Mouse (Mus musculus) bone marrow, adult 2 months (tissue): ENCODE measurements around the gene Pik3r3. TPM values are rescaled to one million over a fixed set of nuclear protein-coding genes. Genes with fewer than 3 reads are reported as not detected.
A peak's percentile ranks its signal among the peaks of the same experiment; 100 is the strongest.

Source experiments
- H3K27ac ChIP-seq: fragments of 200-500 bp; 2 replicates; pipeline ENCODE4 v1.5.1; 2012; ENCODE audit warnings: low read depth, mild to moderate bottlenecking, control low read depth, inconsistent platforms, low read length; ENCODE audit not compliant: control insufficient read depth, poor library complexity, insufficient read depth
- H3K4me1 ChIP-seq: fragments of 200-500 bp; 2 replicates; pipeline ENCODE4 v1.6.1; 2011; ENCODE audit warnings: low read length; ENCODE audit not compliant: control insufficient read depth, insufficient read depth
- H3K4me3 ChIP-seq: fragments of 200-500 bp; replicated peaks from 2 replicates; pipeline ENCODE3; 2011; ENCODE audit warnings: mild to moderate bottlenecking, low read depth, low read length, control low read depth; ENCODE audit not compliant: control insufficient read depth
- CTCF ChIP-seq: fragments of 200-500 bp; IDR thresholded peaks from 2 replicates; pipeline ENCODE4 v1.5.1; 2011; ENCODE audit warnings: low read length, control low read depth; ENCODE audit not compliant: control insufficient read depth, insufficient read depth
- POLR2A ChIP-seq: fragments of 200-500 bp; IDR thresholded peaks from 2 replicates; pipeline ENCODE4 v1.6.1; 2011; ENCODE audit warnings: low read depth, mild to moderate bottlenecking, control low read depth, low read length, borderline replicate concordance; ENCODE audit not compliant: control insufficient read depth
- WGBS: fragments of 180-500 bp; shearing (Covaris S2); methylation state at CpG from one replicate; pipeline ENCODE4 v1.1.7; 2018; 5-methylcytosine and 5-hydroxymethylcytosine counted together
- polyA plus RNA-seq: library from polyadenylated mRNA; stranded (reverse); fragments of >200 nt; gene quantifications from 2 replicates; pipeline ENCODE4 v1.2.4, GENCODE M21; 2011; ENCODE audit warnings: low replicate concordance; ENCODE audit not compliant: missing spikeins, insufficient read depth, insufficient read length

Pik3r3 gene
- 0.56 and 0.95 TPM in 2 replicates for polyA plus RNA-seq

GRCm38 (mm10) chr4:116221140-116221851, at the start of gene Pik3r3:
Gene Pik3r3, plus strand, starts transcription at chr4:116221618.
- peak within 1 kb of the TSS; percentile 94 for H3K27ac ChIP-seq
- H3K4me1 ChIP-seq = no peaks in the 10 kb centered on the region
- TF ChIP-seq CTCF (no peak), POLR2A (peak; percentile 99)
- H3K4me3 ChIP-seq = peak within 1 kb of the TSS; percentile 91
- under 1% methylated on average over 53 of the region's 53 CpGs for WGBS

- Histone ChIP-seq H3K4me3 (no peak within 1 kb of the TSS), H3K4me1 (peaks cover 5% of the 10 kb centered on the region), H3K27ac (no peak within 1 kb of the TSS)
- 79% methylated on average over 6 of the region's 6 CpGs for WGBS
- TF ChIP-seq CTCF = no peak
- TF ChIP-seq POLR2A = no peak
These were observed 48.3 kb upstream of the Pik3r3 start, which contains the start of the genes 1700042G07Rik and Gm49337 for GRCm38 (mm10) chr4:116173072-116173471. Gene 1700042G07Rik, plus strand, starts transcription at chr4:116173372. Gene Gm49337, plus strand, starts transcription at chr4:116173384.

DNA sequence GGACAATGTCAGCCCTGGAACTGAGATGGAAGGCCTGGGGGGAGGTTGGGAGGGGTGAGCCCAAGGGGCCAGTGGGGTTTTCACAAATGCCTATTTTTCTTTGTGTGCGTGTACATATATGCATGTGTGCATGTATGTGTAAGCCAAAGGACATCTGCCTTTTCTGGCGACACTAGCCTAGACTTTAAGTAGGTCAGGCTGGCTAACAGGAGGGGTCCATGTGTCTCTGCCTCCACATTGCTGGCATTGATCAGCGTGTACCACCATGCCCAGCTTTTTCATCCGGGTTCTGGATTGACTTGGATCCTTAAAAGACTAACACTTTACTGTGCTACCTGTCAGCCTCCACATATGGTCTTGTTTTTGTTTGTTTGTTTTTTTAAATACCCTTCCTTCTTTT, 47.7 kb upstream of the Pik3r3 start:
- H3K27ac ChIP-seq = no peak overlapping the region
- no peak overlapping the region for H3K4me3 ChIP-seq
- TF ChIP-seq CTCF = no peak
- no peak for TF ChIP-seq POLR2A
- WGBS = 83% methylated on average over 4 of the region's 4 CpGs
- H3K4me1 ChIP-seq = peaks cover 3% of the 10 kb centered on the region

DNA sequence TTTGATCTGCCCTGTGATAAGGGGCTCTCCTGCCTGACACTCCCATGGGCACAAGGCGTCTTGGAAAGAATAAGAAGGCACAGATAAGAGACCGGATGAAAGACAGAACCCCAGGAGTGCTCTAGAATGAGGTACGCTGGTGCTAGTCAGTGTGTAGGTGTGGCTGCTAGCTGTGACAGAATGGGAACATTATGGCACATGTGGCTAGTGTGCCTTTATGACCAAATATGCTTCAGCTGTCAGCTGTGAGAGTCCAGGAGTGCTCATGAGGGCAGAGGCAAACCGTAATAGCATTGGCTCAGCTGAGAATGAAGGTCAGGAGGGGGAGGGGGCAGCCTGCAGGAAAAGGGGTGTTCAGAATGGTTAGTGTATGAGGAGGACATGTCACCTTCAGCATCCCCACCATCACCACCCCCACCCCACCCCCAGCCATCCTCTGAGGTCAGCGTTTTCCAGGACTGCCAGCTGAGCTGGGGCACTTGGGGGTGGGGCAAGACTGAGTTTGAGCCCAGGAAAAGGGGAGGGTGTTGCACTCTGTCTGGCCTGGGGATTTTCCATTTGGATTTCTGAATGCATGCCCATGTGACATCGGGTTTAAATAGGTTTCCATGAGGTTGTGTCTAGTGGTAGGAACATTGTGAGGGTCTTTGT, 46.8 kb upstream of the Pik3r3 start:
- H3K4me1 ChIP-seq = peaks cover 3% of the 10 kb centered on the region
- no peak overlapping the region for H3K27ac ChIP-seq
- TF ChIP-seq POLR2A (no peak), CTCF (no peak)
- 70% methylated on average over 6 of the region's 6 CpGs for WGBS
- H3K4me3 ChIP-seq = no peak overlapping the region

- peaks cover 3% of the 10 kb centered on the region for H3K4me1 ChIP-seq
- TF ChIP-seq CTCF (no peak), POLR2A (no peak)
- no peak overlapping the region for H3K4me3 ChIP-seq
- H3K27ac ChIP-seq = no peak overlapping the region
These were observed 46.3 kb upstream of the Pik3r3 start for GRCm38 (mm10) chr4:116175136-116175535.

DNA sequence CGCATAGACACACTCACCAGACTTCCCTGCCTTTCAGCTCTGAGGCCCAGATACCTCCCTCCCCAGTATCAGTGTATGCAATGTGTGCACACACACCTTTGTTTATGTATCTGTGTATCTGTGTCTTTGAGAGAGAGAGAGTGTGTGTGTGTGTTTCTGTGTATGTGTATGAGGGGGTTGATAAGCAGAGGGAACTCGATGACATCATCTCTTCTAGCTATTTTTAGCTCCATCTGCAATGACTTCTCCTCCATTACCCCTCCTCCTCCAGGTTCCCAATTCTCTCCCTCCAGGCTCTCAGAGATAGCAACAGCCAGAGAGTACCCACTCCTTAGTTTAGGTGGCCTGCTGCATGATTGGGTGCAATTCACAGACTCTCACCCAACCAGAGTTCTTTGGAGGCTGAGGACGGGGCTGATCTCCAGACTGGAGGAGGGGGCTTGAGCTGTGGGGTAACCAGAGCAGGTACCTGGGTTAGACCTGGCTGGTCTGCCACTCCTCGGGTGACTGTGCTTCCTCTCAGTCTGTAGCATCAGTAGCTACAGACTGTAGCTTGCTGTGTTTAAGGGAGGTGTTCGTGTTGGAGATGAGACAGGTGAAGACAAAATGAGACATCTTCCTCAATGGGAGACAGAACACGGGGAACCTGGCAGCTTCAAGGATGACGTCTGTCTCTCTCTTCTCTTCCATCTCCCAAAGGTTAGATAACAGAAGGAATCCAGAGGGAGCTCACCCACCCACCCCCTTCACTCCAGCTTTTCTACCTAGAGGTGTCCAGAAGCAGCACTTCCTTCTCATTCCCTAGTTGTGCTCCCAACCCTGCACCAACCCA, 45.5 kb upstream of the Pik3r3 start:
- H3K27ac ChIP-seq = no peak overlapping the region; the same call in 1 of the 2 replicates

DNA sequence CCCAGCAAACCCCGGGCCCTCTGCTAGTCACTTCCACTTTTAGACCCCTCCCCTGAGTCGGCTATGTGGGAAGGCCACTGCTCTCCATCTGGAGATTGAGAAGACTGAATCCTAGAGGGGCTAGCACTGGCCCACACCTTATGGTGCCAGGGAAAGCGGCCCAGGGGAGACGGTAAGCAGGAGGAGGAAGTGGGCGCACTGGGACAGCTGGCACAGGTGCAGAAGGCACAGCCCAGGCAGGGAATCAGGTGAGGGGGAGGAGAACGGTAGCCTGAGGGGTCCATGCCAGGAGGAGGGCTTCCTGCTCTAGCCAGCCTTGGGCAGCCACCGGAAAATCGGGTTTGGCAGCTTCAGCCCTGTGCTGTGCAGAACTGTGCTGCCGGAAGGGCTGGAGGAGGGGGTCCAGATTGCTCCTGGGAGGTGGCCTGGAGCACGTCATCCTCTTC, 44.9 kb upstream of the Pik3r3 start:
- 2% methylated on average over 10 of the region's 10 CpGs for WGBS
- Histone ChIP-seq H3K4me3 (peak overlapping the region; percentile 30), H3K4me1 (peaks cover 3% of the 10 kb centered on the region), H3K27ac (no peak overlapping the region; the same call in 1 of the 2 replicates)
- TF ChIP-seq POLR2A = no peak; the same call in 1 of the 2 replicates

More for the DNA sequence above, 45.5 kb upstream of the Pik3r3 start:
- H3K4me1 ChIP-seq = peaks cover 3% of the 10 kb centered on the region
- 20% methylated on average over 7 of the region's 7 CpGs for WGBS
- no peak for TF ChIP-seq POLR2A
- TF ChIP-seq CTCF = no peak
- no peak overlapping the region for H3K4me3 ChIP-seq

- H3K27ac ChIP-seq = no peak overlapping the region
- TF ChIP-seq POLR2A = no peak
- TF ChIP-seq CTCF = no peak
- WGBS = 12% methylated on average over 5 of the region's 5 CpGs
- H3K4me3 ChIP-seq = no peak overlapping the region
- H3K4me1 ChIP-seq = peaks cover 3% of the 10 kb centered on the region
These were observed 44.3 kb upstream of the Pik3r3 start for GRCm38 (mm10) chr4:116177140-116177539.
